Mouse (Mus musculus): ENCODE measurements around the gene Cog1. TPM values are rescaled to one million over a fixed set of nuclear protein-coding genes. Genes with fewer than 3 reads are reported as not detected.

Cog1 gene
- total RNA-seq, 2 experiments from 2014 or later = 18.5 to 19.1 TPM

- peak; percentile 8; the same call in 1 of the 2 replicates for TF ChIP-seq CTCF (IDR thresholded peaks at IDR 0.05)
- DNase-seq = peak; percentile 52
- intact Hi-C loops (cut with DNase I) = no loop called here
- Histone ChIP-seq H3K27ac (peak overlapping the region; percentile 75), H3K4me3 (no peak overlapping the region)
Observed at GRCm38 (mm10) chr11:113678373-113678772, 29.4 kb downstream of the Cog1 start.

- no peak for TF ChIP-seq CTCF (IDR thresholded peaks at IDR 0.05)
- intact Hi-C loops (cut with DNase I) = loop anchor here (5.0 kb wide), 1 partner anchor 34 kb away; the partner anchor contains the start of gene Cog1
- peak; percentile 11 for DNase-seq
- no peak overlapping the region for H3K4me3 ChIP-seq
- H3K27ac ChIP-seq = peak overlapping the region; percentile 21
Observed at GRCm38 (mm10) chr11:113680954-113681353, 32.0 kb downstream of the Cog1 start.

- TF ChIP-seq CTCF (IDR thresholded peaks at IDR 0.05) = no peak
- peak; percentile 7 for DNase-seq
- Histone ChIP-seq H3K27ac (peak overlapping the region; percentile 92), H3K4me3 (peak overlapping the region; percentile 89; the same call in 1 of the 2 replicates)
- intact Hi-C loops (cut with DNase I) = loop anchor here (5.0 kb wide), 1 partner anchor 35 kb away; the partner anchor contains the start of gene Cog1
Observed at GRCm38 (mm10) chr11:113681979-113682378, 33.0 kb downstream of the Cog1 start.

DNA sequence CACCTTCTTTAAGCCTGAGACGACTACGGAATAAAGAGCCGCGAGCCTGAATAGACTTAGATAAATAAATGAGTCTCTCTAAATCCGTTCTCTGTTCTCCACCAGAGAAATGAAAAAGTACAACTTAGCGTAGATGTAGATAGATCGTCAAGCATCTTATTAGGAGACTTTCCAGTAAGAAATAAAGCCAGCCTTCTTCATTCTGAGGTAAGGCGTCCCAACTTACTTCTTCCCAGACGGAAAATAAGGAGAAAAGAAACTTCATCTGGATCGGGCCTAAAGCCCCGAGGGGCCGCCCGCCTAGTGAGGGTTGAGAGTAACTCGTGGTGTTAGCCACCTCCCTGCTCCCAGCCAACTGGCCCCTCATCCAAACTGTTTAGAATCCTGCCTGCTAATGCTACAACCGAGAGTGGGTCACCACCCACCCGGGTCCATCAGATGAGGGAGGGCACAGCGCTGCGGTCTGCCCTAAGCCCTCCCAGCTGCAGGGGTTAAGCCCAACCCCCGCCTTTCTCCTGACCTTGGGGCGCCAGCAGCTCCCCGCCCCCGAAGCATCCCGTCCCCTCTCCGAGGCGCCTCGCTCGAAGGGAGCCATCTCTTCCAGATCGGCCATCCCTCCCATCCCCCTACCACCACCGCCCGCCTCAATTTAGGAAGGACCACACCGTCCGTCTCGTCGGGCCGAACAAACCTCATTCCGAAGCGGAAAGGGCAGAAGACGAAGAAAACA is 34.1 kb downstream of the Cog1 start:
- peak; percentile 59 for DNase-seq
- peak overlapping the region; percentile 92 for H3K27ac ChIP-seq
- no peak for TF ChIP-seq CTCF (IDR thresholded peaks at IDR 0.05)
- intact Hi-C loops (cut with DNase I) = loop anchor here (5.0 kb wide), 1 partner anchor 36 kb away; the partner anchor contains the start of gene Cog1
- peak overlapping the region; percentile 89 for H3K4me3 ChIP-seq

- intact Hi-C loops (cut with DNase I) = loop anchor here (5.0 kb wide), 1 partner anchor 36 kb away; the partner anchor contains the start of gene Cog1
- TF ChIP-seq CTCF (IDR thresholded peaks at IDR 0.05) = no peak
- H3K4me3 ChIP-seq = peak overlapping the region; percentile 89
- no peak for DNase-seq
- H3K27ac ChIP-seq = peak overlapping the region; percentile 92
Observed at GRCm38 (mm10) chr11:113683627-113683956, 34.6 kb downstream of the Cog1 start.

DNA sequence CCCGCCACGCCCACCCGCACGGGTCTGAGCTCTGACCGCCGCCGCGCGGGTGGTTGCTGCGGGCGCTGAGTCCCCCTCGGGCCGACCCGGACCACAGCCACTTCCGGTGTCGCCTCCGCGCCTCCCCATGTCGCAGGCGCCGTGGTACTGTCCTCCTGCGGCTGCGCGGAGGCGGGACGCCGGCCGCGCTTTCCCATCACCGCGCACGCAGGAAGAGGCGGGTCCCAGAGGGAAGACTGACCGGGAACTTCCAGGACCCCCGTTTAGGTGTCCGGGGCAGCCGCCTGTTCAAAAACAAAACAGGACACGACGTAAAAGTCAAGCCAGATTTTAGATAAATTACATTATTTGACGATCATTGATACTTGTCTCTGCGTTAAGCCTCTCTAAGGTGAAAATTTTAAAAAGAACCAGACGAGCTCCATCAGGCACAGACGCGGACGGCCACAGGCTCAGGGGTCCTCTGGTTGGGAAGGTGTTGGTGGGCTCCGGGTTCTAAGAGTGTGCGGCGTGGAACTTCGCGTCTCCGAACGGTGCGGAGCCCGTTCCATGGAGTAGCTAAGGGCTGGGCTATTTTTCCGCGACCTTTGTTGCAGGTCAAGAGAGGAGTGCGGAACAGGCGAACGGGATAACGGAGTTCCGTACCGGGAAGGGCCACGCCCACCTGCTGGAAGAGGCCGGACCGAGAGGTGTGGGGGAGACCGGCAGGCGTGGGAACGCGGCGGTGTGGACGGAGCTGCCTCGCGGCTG is 35.2 kb downstream of the Cog1 start, which contains the start of the genes Fam104a and D11Wsu47e:
Fam104a (minus strand) TSS at position 199 of the 750 bp plus-strand sequence.
D11Wsu47e (plus strand) TSS at position 456 of the 750 bp plus-strand sequence.
- DNase-seq = peak; percentile 97
- intact Hi-C loops (cut with DNase I) = loop anchor here (5.0 kb wide), 1 partner anchor 37 kb away; the partner anchor contains the start of gene Cog1
- TF ChIP-seq CTCF (IDR thresholded peaks at IDR 0.05) = no peak
- peak within 1 kb of the TSS; percentile 92 for H3K27ac ChIP-seq
- H3K4me3 ChIP-seq = peak within 1 kb of the TSS; percentile 89

GRCm38 (mm10) chr11:113684707-113685426 is 35.9 kb downstream of the Cog1 start:
- H3K27ac ChIP-seq = peak overlapping the region; percentile 92

DNA sequence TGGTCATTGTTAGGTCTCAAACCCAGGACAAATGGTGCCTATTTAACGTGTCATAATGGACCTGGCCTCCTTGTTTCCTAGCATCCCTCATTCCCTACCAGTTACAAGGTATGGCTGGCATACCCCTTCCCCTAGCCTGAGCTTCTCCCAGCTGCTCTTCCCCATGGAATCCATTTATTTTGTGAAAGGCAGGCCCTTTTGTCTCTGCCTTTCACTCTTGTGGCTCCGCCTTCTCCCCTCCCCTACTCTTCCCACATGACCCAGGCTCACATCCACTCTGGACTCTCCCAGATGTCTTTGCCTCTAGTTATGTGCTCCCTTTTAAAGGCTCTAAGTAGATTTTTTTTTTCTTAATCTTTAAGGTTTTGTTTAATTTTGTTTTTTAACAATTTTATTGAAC is 38.1 kb downstream of the Cog1 start:
- no peak for TF ChIP-seq CTCF (IDR thresholded peaks at IDR 0.05)
- intact Hi-C loops (cut with DNase I) = no loop called here

More at GRCm38 (mm10) chr11:113684707-113685426, 35.9 kb downstream of the Cog1 start:
- TF ChIP-seq CTCF (IDR thresholded peaks at IDR 0.05) = no peak
- H3K4me3 ChIP-seq = peak overlapping the region; percentile 89
- DNase-seq = peak; percentile 10
- intact Hi-C loops (cut with DNase I) = loop anchor here (5.0 kb wide), 1 partner anchor 38 kb away; the partner anchor contains the start of gene Cog1

DNA sequence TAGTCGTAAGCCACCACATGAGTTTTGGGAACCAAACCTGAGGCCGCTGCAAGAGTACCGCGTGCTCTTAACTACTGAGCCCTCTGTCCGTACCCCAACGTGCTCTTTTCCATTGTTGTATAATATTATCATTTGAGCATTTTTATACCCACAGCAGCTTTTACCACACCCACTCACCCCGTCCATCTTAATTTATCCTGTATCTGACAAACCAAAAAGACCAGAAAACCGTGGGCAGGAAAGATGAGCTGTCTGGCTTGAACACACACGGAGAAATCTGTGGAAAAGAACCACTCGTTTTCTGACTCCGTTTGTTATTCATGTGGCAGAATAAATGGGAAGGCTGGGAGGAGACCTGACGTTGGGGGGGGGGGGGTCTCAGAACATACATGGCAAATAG is 41.5 kb downstream of the Cog1 start:
- Histone ChIP-seq H3K4me3 (no peak overlapping the region), H3K27ac (no peak overlapping the region)
- intact Hi-C loops (cut with DNase I) = no loop called here
- TF ChIP-seq CTCF (IDR thresholded peaks at IDR 0.05) = no peak
- DNase-seq = no peak

More for the DNA sequence above, 38.1 kb downstream of the Cog1 start:
- no peak for DNase-seq
- Histone ChIP-seq H3K4me3 (no peak overlapping the region), H3K27ac (no peak overlapping the region)

DNA sequence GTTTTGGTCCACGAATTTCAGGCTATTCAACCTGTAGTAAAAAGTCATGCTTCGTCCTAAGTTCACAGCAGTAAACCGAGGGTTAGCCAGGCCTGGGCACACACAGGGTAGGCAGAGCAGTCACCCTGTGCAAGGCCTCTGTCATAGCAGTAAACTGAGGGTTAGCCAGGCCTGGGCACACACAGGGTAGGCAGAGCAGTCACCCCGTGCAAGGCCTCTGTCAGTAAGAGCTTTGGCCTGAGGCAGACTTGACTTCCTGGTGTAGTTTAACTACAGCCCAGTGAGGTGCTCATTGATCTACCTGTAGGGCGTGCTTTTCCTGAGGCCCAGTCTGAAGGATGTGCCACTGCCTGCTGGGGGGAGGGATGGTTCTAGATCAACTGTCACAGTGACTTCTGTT is 42.3 kb downstream of the Cog1 start:
- no peak overlapping the region for H3K27ac ChIP-seq
- DNase-seq = no peak
- intact Hi-C loops (cut with DNase I) = no loop called here

GRCm38 (mm10) chr11:113691851-113692250 is 42.9 kb downstream of the Cog1 start:
- intact Hi-C loops (cut with DNase I) = no loop called here
- no peak for TF ChIP-seq CTCF (IDR thresholded peaks at IDR 0.05)
- Histone ChIP-seq H3K4me3 (no peak overlapping the region), H3K27ac (no peak overlapping the region)
- DNase-seq = no peak

More for the DNA sequence above, 42.3 kb downstream of the Cog1 start:
- TF ChIP-seq CTCF (IDR thresholded peaks at IDR 0.05) = no peak
- H3K4me3 ChIP-seq = no peak overlapping the region

- TF ChIP-seq CTCF (IDR thresholded peaks at IDR 0.05) = no peak
- intact Hi-C loops (cut with DNase I) = no loop called here
- Histone ChIP-seq H3K4me3 (no peak overlapping the region), H3K27ac (peak overlapping the region; percentile 39)
- no peak for DNase-seq
Observed at GRCm38 (mm10) chr11:113697571-113697970, 48.6 kb downstream of the Cog1 start.
